Mouse (Mus musculus) small intestine, adult 2 months (tissue): ENCODE measurements around the gene Tmem82.

ENCODE experiments used
- CTCF ChIP-seq: fragments of 200-500 bp; IDR thresholded peaks from 2 replicates; pipeline ENCODE4 v1.5.1; 2012; ENCODE audit warnings: low read depth, mild to moderate bottlenecking, control low read depth, inconsistent platforms, low read length, moderate library complexity, mixed read lengths; ENCODE audit not compliant: insufficient replicate concordance, insufficient read length; ENCODE audit errors: extremely low read depth
- POLR2A ChIP-seq: fragments of 200-500 bp; IDR thresholded peaks from 2 replicates; pipeline ENCODE4 v1.6.1; 2012; ENCODE audit warnings: low read depth, mild to moderate bottlenecking, control low read depth, inconsistent platforms, low read length, moderate library complexity

DNA sequence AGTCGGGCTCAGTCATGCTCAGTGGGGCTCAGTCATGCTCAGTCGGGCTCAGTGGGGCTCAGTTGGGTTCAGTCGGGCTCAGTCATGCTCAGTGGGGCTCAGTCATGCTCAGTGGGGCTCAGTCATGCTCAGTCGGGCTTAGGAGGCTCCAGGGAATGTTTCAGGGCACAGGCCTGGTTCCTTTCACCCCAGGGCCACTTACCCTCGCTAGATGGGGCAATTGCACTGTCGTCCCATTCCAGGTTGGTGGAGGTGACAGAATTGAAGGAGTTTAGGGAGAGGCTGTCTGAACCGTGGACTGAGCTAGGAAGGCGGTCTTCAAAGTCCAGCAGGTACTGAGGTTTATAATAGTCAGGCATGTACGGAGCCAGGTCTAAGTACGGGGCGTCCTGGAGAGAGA lies 21.0 kb upstream of the Tmem82 start:
- TF ChIP-seq POLR2A: no peak
- TF ChIP-seq CTCF: no peak
